Mouse (Mus musculus): ENCODE results near the gene Ylpm1.

- no peak for TF ChIP-seq POLR2A (IDR thresholded peaks at IDR 0.05; ENCODE audit: insufficient read depth, low read depth, low read length)
- no peak for TF ChIP-seq CTCF (IDR thresholded peaks at IDR 0.05; ENCODE audit: insufficient read depth, low read depth, low read length)
Measured at GRCm38 (mm10) chr12:85084941-85085340, 88.8 kb downstream of the Ylpm1 start.
